Comparison of ENCODE assay signal across 9 mouse cellular contexts in genomic region chr2:28533901-28534435, GRCm38 (mm10). TPM values are rescaled to one million over a fixed set of nuclear protein-coding genes. Genes with fewer than 3 reads are reported as not detected.
DNase-seq lines count a peak whose midpoint lies in the region; ATAC-seq and TF ChIP-seq lines count a peak whose summit lies in the region.
"Had no signal": no experiment of that assay in that cellular context is flagged by ENCODE, and none has a peak within 500 bp of the region (broad histone marks: within the 10 kb centered on the region; RNA-seq: fewer than 3 reads in every experiment).

No protein-coding gene starts in this region.

- H3K9me3 ChIP-seq in heart, embryonic 12.5 days (replicated peaks): no peaks in the 10 kb centered on the region
- no peaks in the 10 kb centered on the region for H3K9me3 ChIP-seq in hindbrain, embryonic 14.5 days (ENCODE audit: control insufficient read depth, low read length)
- no peaks in the 10 kb centered on the region for H3K9me3 ChIP-seq in midbrain, embryonic 13.5 days

- TF ChIP-seq POLR2A in cortical plate, adult 2 months (IDR thresholded peaks at IDR 0.05; ENCODE audit: extremely low read depth, insufficient read depth, low read length): no peak

- peak overlapping the region; percentile 79 for H3K27ac ChIP-seq in heart, embryonic 12.5 days (ENCODE audit: poor library complexity, severe bottlenecking)
- peak overlapping the region; percentile 93 for H3K27ac ChIP-seq in cortical plate, adult 2 months (ENCODE audit: insufficient read depth, low read length)
- H3K27ac ChIP-seq in hindbrain, embryonic 14.5 days: peak overlapping the region; percentile 88
- peak overlapping the region; percentile 89 for H3K27ac ChIP-seq in midbrain, embryonic 13.5 days

- WGBS in heart, embryonic 12.5 days: 67% methylated on average over 7 of the region's 7 CpGs
- 49% methylated on average over 7 of the region's 7 CpGs for WGBS in hindbrain, embryonic 14.5 days
- 63% methylated on average over 7 of the region's 7 CpGs for WGBS in midbrain, embryonic 13.5 days

- no peak for ATAC-seq in heart, embryonic 12.5 days (ENCODE audit: insufficient number of reproducible peaks, low FRiP score)
- no peak for ATAC-seq in hindbrain, embryonic 14.5 days (ENCODE audit: low FRiP score)
- peak; percentile 6 for ATAC-seq in midbrain, embryonic 13.5 days

- H3K27me3 ChIP-seq in heart, embryonic 12.5 days (replicated peaks): no peaks in the 10 kb centered on the region
- H3K27me3 ChIP-seq in hindbrain, embryonic 14.5 days (ENCODE audit: control insufficient read depth, insufficient read depth, low read length): no peaks in the 10 kb centered on the region
- no peaks in the 10 kb centered on the region for H3K27me3 ChIP-seq in midbrain, embryonic 13.5 days

- DNase-seq in heart, postnatal 36 days: no peak
- DNase-seq in hindbrain, embryonic 14.5 days (ENCODE audit: low spot score): no peak
- DNase-seq in gastrocnemius, postnatal 4 days (ENCODE audit: low spot score in 2 of 2): no peak
- DNase-seq in embryo, embryonic 9.5 days (ENCODE audit: extremely low spot score): no peak
- no peak for DNase-seq in left cerebral cortex, postnatal 36 days (ENCODE audit: low spot score in 2 of 2)

- H3K36me3 ChIP-seq in heart, embryonic 12.5 days: no peaks in the 10 kb centered on the region
- no peaks in the 10 kb centered on the region for H3K36me3 ChIP-seq in hindbrain, embryonic 14.5 days (replicated peaks; ENCODE audit: control insufficient read depth, insufficient read depth)
- no peaks in the 10 kb centered on the region for H3K36me3 ChIP-seq in midbrain, embryonic 13.5 days

- intact Hi-C loops in heart, postnatal 36 days (cut with DNase I): no loop called here
- intact Hi-C loops in left cerebral cortex, postnatal 36 days (cut with DNase I): loop anchor here (2.0 kb wide), 1 partner anchor 15 kb away; no protein-coding TSS in a partner anchor

- H3K4me2 ChIP-seq in heart, embryonic 12.5 days: peak overlapping the region; percentile 87
- H3K4me2 ChIP-seq in hindbrain, embryonic 14.5 days (replicated peaks): peak overlapping the region; percentile 84
- H3K4me2 ChIP-seq in midbrain, embryonic 13.5 days (replicated peaks): peak overlapping the region; percentile 75

- H3K9ac ChIP-seq in heart, embryonic 12.5 days: peak overlapping the region; percentile 91
- H3K9ac ChIP-seq in hindbrain, embryonic 14.5 days: peak overlapping the region; percentile 78
- peak overlapping the region; percentile 79 for H3K9ac ChIP-seq in midbrain, embryonic 13.5 days (replicated peaks)

- TF ChIP-seq CTCF in cortical plate, adult 2 months (IDR thresholded peaks at IDR 0.05; ENCODE audit: extremely low read depth, insufficient read depth, low read length): no peak

- peak overlapping the region; percentile 83 for H3K4me3 ChIP-seq in heart, embryonic 12.5 days
- peak overlapping the region; percentile 91 for H3K4me3 ChIP-seq in cortical plate, adult 2 months (ENCODE audit: insufficient read depth, low read length)
- H3K4me3 ChIP-seq in hindbrain, embryonic 14.5 days (replicated peaks; ENCODE audit: low read length): peak overlapping the region; percentile 50
- peak overlapping the region; percentile 54 for H3K4me3 ChIP-seq in midbrain, embryonic 13.5 days (replicated peaks)

- peaks cover 68% of the 10 kb centered on the region for H3K4me1 ChIP-seq in heart, embryonic 12.5 days (replicated peaks)
- peaks cover 26% of the 10 kb centered on the region for H3K4me1 ChIP-seq in cortical plate, adult 2 months (ENCODE audit: control insufficient read depth, insufficient read depth, low read length)
- H3K4me1 ChIP-seq in hindbrain, embryonic 14.5 days (replicated peaks; ENCODE audit: control insufficient read depth, insufficient read depth, low read length): peaks cover 89% of the 10 kb centered on the region
- peaks cover 100% of the 10 kb centered on the region for H3K4me1 ChIP-seq in midbrain, embryonic 13.5 days (replicated peaks)

RNA-seq across cellular contexts. Expression of gene Ralgds, which starts 21.0 kb away (rescaled TPM):
- 21.1 and 22.1 TPM in 2 replicates for polyA plus RNA-seq in heart, embryonic 12.5 days (2016; fragmentation: Nextera tagmentation; extraction: Ambion mirVana)
- 10 to 100 TPM; 13.3 to 13.6 TPM for total RNA-seq in heart, postnatal 36 days (2021)
- polyA plus RNA-seq in cortical plate, adult 2 months (2012; rRNA removed): 107 and 112 TPM in 2 replicates
- polyA plus RNA-seq in hindbrain, embryonic 14.5 days (2014; fragmentation: Nextera tagmentation; extraction: Ambion mirVana): 92.9 and 95.5 TPM in 2 replicates
- 70.8 and 82.0 TPM in 2 replicates for polyA plus RNA-seq in midbrain, embryonic 13.5 days (2015; fragmentation: Nextera tagmentation; extraction: Ambion mirVana)
- total RNA-seq in gastrocnemius, postnatal 4 days (2021): 10 to 100 TPM; 68.2 to 79.3 TPM
- total RNA-seq in left cerebral cortex, postnatal 36 days (2021): 10 to 100 TPM; 82.7 to 82.8 TPM

RNA-seq across cellular contexts. Expression of gene Gm10134, which starts 28.1 kb away (rescaled TPM):
- polyA plus RNA-seq in heart, embryonic 12.5 days (2016; fragmentation: Nextera tagmentation; extraction: Ambion mirVana): 0.82 TPM in 1 of 2 replicates, not detected in the other
- 1 to 10 TPM in 1 of 2 experiments, under 1 TPM in 1; 0.84 to 1.3 TPM for total RNA-seq in heart, postnatal 36 days (2021)
- 0.79 TPM in 1 of 2 replicates, not detected in the other for polyA plus RNA-seq in cortical plate, adult 2 months (2012; rRNA removed)
- 0.90 and 2.9 TPM in 2 replicates for polyA plus RNA-seq in hindbrain, embryonic 14.5 days (2014; fragmentation: Nextera tagmentation; extraction: Ambion mirVana)
- polyA plus RNA-seq in midbrain, embryonic 13.5 days (2015; fragmentation: Nextera tagmentation; extraction: Ambion mirVana): 1.0 and 1.5 TPM in 2 replicates
- total RNA-seq in gastrocnemius, postnatal 4 days (2021): 1 to 10 TPM; 1.7 to 2.7 TPM
- total RNA-seq in left cerebral cortex, postnatal 36 days (2021): 1 to 10 TPM; 1.7 TPM

RNA-seq across cellular contexts. Expression of gene Cel, which starts 29.2 kb away (rescaled TPM):
- not detected in 2 replicates for polyA plus RNA-seq in heart, embryonic 12.5 days (2016; fragmentation: Nextera tagmentation; extraction: Ambion mirVana)
- not detected for total RNA-seq in heart, postnatal 36 days (2021)
- 0.06 and 0.08 TPM in 2 replicates for polyA plus RNA-seq in cortical plate, adult 2 months (2012; rRNA removed)
- not detected in 2 replicates for polyA plus RNA-seq in hindbrain, embryonic 14.5 days (2014; fragmentation: Nextera tagmentation; extraction: Ambion mirVana)
- polyA plus RNA-seq in midbrain, embryonic 13.5 days (2015; fragmentation: Nextera tagmentation; extraction: Ambion mirVana): 0.07 and 0.13 TPM in 2 replicates
- total RNA-seq in gastrocnemius, postnatal 4 days (2021): not detected
- not detected for total RNA-seq in left cerebral cortex, postnatal 36 days (2021)
- total RNA-seq: ES-E14 had no signal

RNA-seq across cellular contexts. Expression of gene Gbgt1, which starts 37.3 kb away (rescaled TPM):
- polyA plus RNA-seq in heart, embryonic 12.5 days (2016; fragmentation: Nextera tagmentation; extraction: Ambion mirVana): 0.28 and 0.41 TPM in 2 replicates
- total RNA-seq in heart, postnatal 36 days (2021): 1 to 10 TPM; 2.6 to 3.7 TPM
- 1.8 and 2.0 TPM in 2 replicates for polyA plus RNA-seq in cortical plate, adult 2 months (2012; rRNA removed)
- polyA plus RNA-seq in hindbrain, embryonic 14.5 days (2014; fragmentation: Nextera tagmentation; extraction: Ambion mirVana): 1.3 and 1.7 TPM in 2 replicates
- 0.54 and 1.4 TPM in 2 replicates for polyA plus RNA-seq in midbrain, embryonic 13.5 days (2015; fragmentation: Nextera tagmentation; extraction: Ambion mirVana)
- total RNA-seq in gastrocnemius, postnatal 4 days (2021): 1 to 10 TPM; 3.0 to 5.1 TPM
- total RNA-seq in left cerebral cortex, postnatal 36 days (2021): 1 to 10 TPM; 1.6 to 3.3 TPM

RNA-seq across cellular contexts. Expression of gene Gtf3c5, which starts 49.6 kb away (rescaled TPM):
- polyA plus RNA-seq in heart, embryonic 12.5 days (2016; fragmentation: Nextera tagmentation; extraction: Ambion mirVana): 32.5 and 34.2 TPM in 2 replicates
- total RNA-seq in heart, postnatal 36 days (2021): 10 to 100 TPM in 1 of 2 experiments, 1 to 10 TPM in 1; 9.6 to 11.5 TPM
- polyA plus RNA-seq in cortical plate, adult 2 months (2012; rRNA removed): 20.7 and 23.3 TPM in 2 replicates
- 28.6 and 29.3 TPM in 2 replicates for polyA plus RNA-seq in hindbrain, embryonic 14.5 days (2014; fragmentation: Nextera tagmentation; extraction: Ambion mirVana)
- 51.0 and 51.6 TPM in 2 replicates for polyA plus RNA-seq in midbrain, embryonic 13.5 days (2015; fragmentation: Nextera tagmentation; extraction: Ambion mirVana)
- total RNA-seq in gastrocnemius, postnatal 4 days (2021): 10 to 100 TPM; 14.8 TPM
- total RNA-seq in left cerebral cortex, postnatal 36 days (2021): 10 to 100 TPM; 17.9 to 18.6 TPM
